Mouse (Mus musculus): ENCODE results near the gene Cadps2.

DNA sequence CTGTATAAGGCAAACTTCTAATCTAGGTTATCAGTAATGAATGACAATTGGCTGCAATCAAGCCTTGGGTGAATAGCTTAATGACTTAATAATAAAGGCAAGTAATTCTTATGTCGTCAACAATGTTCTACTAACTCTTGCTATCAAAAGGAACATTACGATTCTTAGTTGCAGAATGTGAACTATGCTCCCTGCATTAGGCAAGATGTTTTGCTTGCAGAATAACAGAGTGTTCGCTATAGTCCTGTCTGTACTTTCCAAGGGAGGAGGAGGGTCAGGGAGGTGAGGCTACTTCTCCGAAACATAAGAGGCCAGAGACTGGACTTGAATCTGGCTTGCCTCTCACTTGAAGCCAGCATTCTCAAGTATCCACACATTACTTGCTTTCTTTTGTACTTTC lies 446.5 kb downstream of the Cadps2 start:
- no peak for TF ChIP-seq POLR2A (IDR thresholded peaks at IDR 0.05; ENCODE audit: borderline replicate concordance, control insufficient read depth, low read depth, low read length)
- no peak for TF ChIP-seq CTCF (IDR thresholded peaks at IDR 0.05; ENCODE audit: control insufficient read depth, insufficient read depth, low read length)
